Comparison of ENCODE assay signal across 13 mouse cellular contexts in the genomic region with DNA sequence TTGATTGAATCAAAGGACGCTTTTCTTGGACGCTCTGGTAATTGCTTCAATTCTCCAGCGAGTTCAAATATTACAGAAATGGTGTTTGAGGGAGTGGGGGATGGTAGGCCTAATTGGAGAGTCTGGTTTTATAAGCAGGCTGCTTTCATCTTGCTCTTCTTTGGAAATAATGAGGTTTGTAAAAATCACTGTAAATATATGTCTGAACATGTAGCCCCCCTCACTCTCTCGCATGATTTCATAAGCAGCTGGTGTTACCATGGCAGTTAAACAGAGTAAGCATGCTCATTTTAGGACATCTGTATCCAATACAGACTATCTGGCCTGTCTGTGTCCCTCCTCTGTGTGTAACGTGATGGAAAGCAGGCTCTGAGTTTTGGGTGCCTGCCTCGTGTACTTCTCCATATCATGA.
DNase-seq lines count a peak whose midpoint lies in the region; ATAC-seq lines count a peak whose summit lies in the region.
"Had no signal": no experiment of that assay in that cellular context is flagged by ENCODE, and none has a peak within 500 bp of the region (broad histone marks: within the 10 kb centered on the region; RNA-seq: fewer than 3 reads in every experiment).

No protein-coding gene starts in this region.

- H3K4me1 ChIP-seq in heart, embryonic 16.5 days (ENCODE audit: control insufficient read depth, insufficient read depth, low read length), result no peaks in the 10 kb centered on the region
- H3K4me1 ChIP-seq in limb, embryonic 10.5 days, result peaks cover 9% of the 10 kb centered on the region
- H3K4me1 ChIP-seq: liver, embryonic 13.5 days had no signal

- H3K36me3 ChIP-seq in heart, embryonic 16.5 days (ENCODE audit: control insufficient read depth, insufficient read depth), result no peaks in the 10 kb centered on the region
- no peaks in the 10 kb centered on the region for H3K36me3 ChIP-seq in limb, embryonic 10.5 days
- H3K36me3 ChIP-seq: liver, embryonic 13.5 days had no signal

- intact Hi-C loops in heart, postnatal 36 days (cut with DNase I), result no loop called here

- H3K27me3 ChIP-seq in heart, embryonic 16.5 days (ENCODE audit: control insufficient read depth, insufficient read depth, low read length), result no peaks in the 10 kb centered on the region
- no peaks in the 10 kb centered on the region for H3K27me3 ChIP-seq in limb, embryonic 10.5 days (ENCODE audit: low read depth, poor library complexity, severe bottlenecking)
- H3K27me3 ChIP-seq: liver, embryonic 13.5 days had no signal

- DNase-seq in heart, postnatal 36 days, result no peak
- DNase-seq in urinary bladder, postnatal 14 days (ENCODE audit: low spot score), result peak; percentile 8
- no peak for DNase-seq in urinary bladder, postnatal 4 days (ENCODE audit: low spot score in 2 of 2)
- peak; percentile 36 for DNase-seq in limb, embryonic 10.5 days (ENCODE audit: low spot score)
- no peak for DNase-seq in adrenal gland, postnatal 36 days
- DNase-seq in frontal cortex, postnatal 10 days (ENCODE audit: low spot score in 2 of 2), result no peak
- DNase-seq: cerebellum, postnatal 36 days; gastrocnemius, postnatal 10 days; liver, embryonic 13.5 days had no signal

- no peak overlapping the region for H3K4me3 ChIP-seq in heart, embryonic 16.5 days (ENCODE audit: low read length)
- H3K4me3 ChIP-seq in limb, embryonic 10.5 days, result no peak overlapping the region
- H3K4me3 ChIP-seq: layer of hippocampus, adult 2 months; liver, embryonic 13.5 days had no signal

- no peak overlapping the region for H3K4me2 ChIP-seq in heart, embryonic 16.5 days (ENCODE audit: low read depth, low read length)
- H3K4me2 ChIP-seq: liver, embryonic 13.5 days had no signal

- ATAC-seq in heart, embryonic 16.5 days (replicated peaks; ENCODE audit: extremely low read depth, insufficient read depth, low FRiP score), result peak; percentile 67
- ATAC-seq in megakaryocyte, adult 5-6 weeks (ENCODE audit: poor library complexity, severe bottlenecking), result no peak
- ATAC-seq: hindbrain, embryonic 16.5 days had no signal

- no peak overlapping the region for H3K9ac ChIP-seq in heart, embryonic 16.5 days (ENCODE audit: low read length)
- H3K9ac ChIP-seq: liver, embryonic 13.5 days had no signal

- no peaks in the 10 kb centered on the region for H3K9me3 ChIP-seq in heart, embryonic 16.5 days (replicated peaks; ENCODE audit: control insufficient read depth, low read length)
- no peaks in the 10 kb centered on the region for H3K9me3 ChIP-seq in limb, embryonic 10.5 days (replicated peaks)
- H3K9me3 ChIP-seq: liver, embryonic 13.5 days had no signal

- H3K27ac ChIP-seq in heart, embryonic 16.5 days (ENCODE audit: low read length), result no peak overlapping the region
- no peak overlapping the region for H3K27ac ChIP-seq in limb, embryonic 10.5 days
- H3K27ac ChIP-seq: layer of hippocampus, adult 2 months; liver, embryonic 13.5 days had no signal

- 48% methylated on average over 6 of the region's 6 CpGs for WGBS in heart, embryonic 16.5 days
- 39% methylated on average over 6 of the region's 6 CpGs for WGBS in limb, embryonic 10.5 days

Comparison
In these comparisons a context has a peak if more than half of its experiments do, and no peak if none do; other contexts are left out.
1. DNase-seq: peak in urinary bladder, postnatal 14 days (single experiment) and limb, embryonic 10.5 days (single experiment); none in heart, postnatal 36 days (0 of 2), urinary bladder, postnatal 4 days (0 of 2), adrenal gland, postnatal 36 days (0 of 2) and frontal cortex, postnatal 10 days (0 of 2).